Mouse (Mus musculus) E14TG2a.4 (cell line): ENCODE data around the gene Gm10945.

Experiments
- H3K27me3 ChIP-seq: 2 replicates; pipeline ENCODE4 v1.6.1; 2014; ENCODE audit warnings: low read length, control low read depth; ENCODE audit not compliant: insufficient read depth
- H3K36me3 ChIP-seq: 2 replicates; pipeline ENCODE4 v1.6.1; 2014; ENCODE audit warnings: low read length, control low read depth; ENCODE audit not compliant: insufficient read depth
- H3K4me1 ChIP-seq: replicated peaks from 2 replicates; pipeline ENCODE4 v1.6.1; 2014; ENCODE audit warnings: low read depth, low read length, control low read depth
- H3K4me3 ChIP-seq: replicated peaks from 2 replicates; pipeline ENCODE4 v1.5.1; 2014; ENCODE audit warnings: mild to moderate bottlenecking, low read length
- H3K9me3 ChIP-seq: 2 replicates; pipeline ENCODE4 v1.6.1; 2014; ENCODE audit warnings: low read length, control low read depth
- CTCF ChIP-seq: conservative IDR thresholded peaks from 2 replicates; pipeline ENCODE4 v1.5.1; 2014; ENCODE audit warnings: low read length
- POU5F1 ChIP-seq: IDR thresholded peaks from 2 replicates; pipeline ENCODE4 v1.6.1; 2014; ENCODE audit warnings: low read length, borderline replicate concordance

The Gm10945 gene

GRCm38 (mm10) chr10:6705226-6705885 lies 56.2 kb downstream of the Gm10945 start:
- no peaks in the 10 kb centered on the region for H3K36me3 ChIP-seq
- TF ChIP-seq POU5F1, result no peak
- H3K9me3 ChIP-seq, result no peaks in the 10 kb centered on the region
- H3K4me3 ChIP-seq, result no peak overlapping the region
- no peaks in the 10 kb centered on the region for H3K4me1 ChIP-seq
- no peaks in the 10 kb centered on the region for H3K27me3 ChIP-seq

- Histone ChIP-seq H3K27me3 (no peaks in the 10 kb centered on the region), H3K4me1 (no peaks in the 10 kb centered on the region), H3K9me3 (no peaks in the 10 kb centered on the region), H3K4me3 (no peak overlapping the region), H3K36me3 (no peaks in the 10 kb centered on the region)
- TF ChIP-seq CTCF (peak; percentile 96), POU5F1 (no peak)
Observed at GRCm38 (mm10) chr10:6694218-6694850, 67.2 kb downstream of the Gm10945 start.
